Mouse (Mus musculus) monocyte, adult 5-6 weeks (primary cell): ENCODE measurements at regions not wholly inside any gene's neighbourhood (a gene's known extent, or its start where the extent isn't known, plus 50 kb on each side); places are given as distances from the start of the nearest gene placed in this dataset.

Experiments
- ATAC-seq: fragments of 153-309, 156-312 bp; replicated peaks from 2 replicates; pipeline ENCODE4 v1.8.0; 2017; ENCODE audit warnings: mild to moderate bottlenecking; ENCODE audit not compliant: low TSS enrichment, insufficient number of reproducible peaks, severe bottlenecking, poor library complexity, low FRiP score

DNA sequence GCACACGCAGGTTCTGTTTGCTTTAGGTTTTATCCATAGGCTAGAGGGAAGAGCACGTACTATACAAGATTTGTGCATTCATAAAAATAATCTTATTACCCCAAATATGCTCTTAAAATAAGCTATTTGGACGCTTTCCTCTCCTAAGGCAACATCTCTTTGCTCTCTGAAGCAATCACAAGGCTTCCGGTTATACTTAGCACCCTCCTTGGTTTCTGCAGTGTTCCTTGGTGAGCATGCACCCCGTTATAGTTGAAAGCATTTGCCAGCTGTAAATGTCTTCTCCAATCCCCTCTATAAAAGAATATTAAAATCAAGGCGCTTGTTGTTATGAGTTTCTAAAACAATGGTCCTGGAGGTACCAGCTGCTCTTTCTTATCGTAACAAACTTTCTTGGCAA, 386.4 kb upstream of the Gm6657 start:
- ATAC-seq, result no peak

- ATAC-seq, result no peak
These were observed 382.8 kb upstream of the Gm6657 start for GRCm38 (mm10) chr12:77811276-77811675.

GRCm38 (mm10) chr12:77819456-77819855, 374.6 kb upstream of the Gm6657 start:
- ATAC-seq, result no peak

- ATAC-seq, result no peak
These were observed 370.5 kb upstream of the Gm6657 start for GRCm38 (mm10) chr12:77823381-77824030.

GRCm38 (mm10) chr12:77833411-77834169, 360.5 kb upstream of the Gm6657 start:
- ATAC-seq, result no peak

DNA sequence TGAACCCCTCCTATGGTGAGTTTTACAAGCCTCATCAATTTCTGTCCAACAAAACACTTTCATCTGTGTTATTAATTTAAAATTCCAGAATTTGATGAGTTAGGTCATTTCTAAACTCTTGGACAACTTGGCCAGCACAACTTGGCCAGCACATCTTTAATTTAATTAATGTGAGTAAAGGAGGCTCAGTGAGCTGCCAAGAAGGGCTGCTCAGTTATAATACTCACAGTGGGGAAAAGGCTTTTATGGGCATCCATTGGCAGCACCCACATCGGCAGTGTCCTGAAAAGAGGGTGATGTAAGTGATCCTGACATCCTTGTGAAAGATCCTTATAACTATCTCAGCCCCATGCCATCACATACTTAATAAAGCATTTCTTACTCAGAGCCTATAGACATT, 359.2 kb upstream of the Gm6657 start:
- ATAC-seq, result no peak

DNA sequence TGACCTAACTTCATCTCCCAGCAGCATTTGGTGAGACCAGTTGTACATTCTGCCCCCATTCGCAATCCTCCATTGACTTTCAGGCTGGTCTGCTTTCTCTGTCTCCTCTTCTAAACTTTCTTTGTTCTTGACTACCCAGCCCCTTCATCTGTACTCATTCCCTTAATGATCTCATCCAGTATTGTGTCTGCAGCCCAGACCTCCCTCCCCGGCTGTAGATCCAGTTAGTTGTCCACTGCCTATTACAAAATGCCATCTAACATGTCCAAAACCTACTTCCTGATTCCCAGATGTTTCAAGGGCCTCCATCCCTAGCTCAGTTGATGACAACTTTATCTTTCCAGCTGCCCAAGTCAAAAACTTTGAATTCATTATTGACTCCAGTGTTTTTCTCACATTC, 357.8 kb upstream of the Gm6657 start:
- ATAC-seq, result no peak

- no peak for ATAC-seq
These were observed 352.1 kb upstream of the Gm6657 start for GRCm38 (mm10) chr12:77841844-77842415.

DNA sequence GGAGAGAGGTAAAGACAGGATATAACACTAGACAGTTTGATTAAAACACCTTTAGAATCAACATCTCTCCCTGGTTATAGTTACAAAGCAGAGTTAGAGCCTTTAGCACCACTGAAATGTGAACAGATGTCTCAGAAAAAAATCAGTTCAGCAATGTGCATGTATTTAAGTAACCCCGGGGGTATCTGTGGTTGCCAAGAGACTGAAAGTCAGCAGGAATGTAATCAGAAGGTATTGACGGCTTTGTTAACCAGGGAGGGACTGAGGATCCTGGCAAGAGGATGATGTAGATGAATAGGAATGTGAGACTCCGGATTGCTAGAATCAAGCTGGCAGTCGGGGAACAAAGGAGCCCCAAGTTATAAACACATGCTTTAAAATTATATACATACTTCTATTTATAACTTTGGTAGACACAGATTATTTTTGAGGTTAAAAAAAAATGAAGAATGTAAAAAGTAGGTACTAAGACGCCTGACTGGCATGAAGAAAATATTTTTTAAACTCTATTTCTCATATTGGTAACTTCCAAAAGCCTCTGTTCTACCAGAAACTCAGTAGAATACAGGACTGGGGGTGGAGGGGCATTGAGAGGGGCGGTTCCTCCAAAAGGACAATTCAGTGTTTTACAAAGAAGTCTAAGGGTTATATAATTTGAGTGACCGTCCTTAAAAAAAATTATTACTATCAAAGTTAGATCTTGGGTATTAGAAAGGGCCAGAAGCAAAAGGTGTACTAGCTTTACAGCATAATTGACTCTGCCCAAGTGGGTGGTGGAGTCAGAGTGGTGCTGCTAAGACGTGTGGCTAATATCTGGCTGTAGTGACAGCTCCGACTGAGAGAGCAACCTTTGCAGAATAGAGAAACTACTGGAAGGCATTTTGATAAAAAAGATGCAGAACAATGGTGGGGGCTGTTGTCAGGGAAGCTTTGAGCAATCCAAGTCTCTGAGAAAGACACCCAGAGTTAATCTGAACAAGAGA, 341.2 kb upstream of the Gm6657 start:
- no peak for ATAC-seq

- no peak for ATAC-seq
These were observed 339.6 kb upstream of the Gm6657 start for GRCm38 (mm10) chr12:77854281-77855075.

DNA sequence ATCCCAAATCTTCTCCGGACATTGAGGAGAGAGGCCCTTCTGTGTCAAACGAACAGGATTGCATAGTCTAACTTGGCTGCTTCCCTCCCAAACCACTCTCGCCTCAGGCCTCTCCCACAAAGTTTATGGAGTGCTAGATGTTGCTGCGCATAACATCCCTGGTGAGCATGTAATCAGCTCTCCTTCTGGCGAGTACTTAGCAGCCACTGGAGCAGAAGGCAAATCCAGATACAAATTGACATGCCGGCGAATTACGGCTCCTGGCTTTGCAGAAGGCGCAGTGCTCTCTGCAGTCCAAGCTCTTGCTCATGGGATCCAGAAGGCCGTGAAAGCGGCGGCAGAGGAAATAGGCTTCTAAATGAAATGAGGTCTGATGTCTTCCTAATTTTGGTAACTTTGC, 338.2 kb upstream of the Gm6657 start:
- ATAC-seq, result no peak

DNA sequence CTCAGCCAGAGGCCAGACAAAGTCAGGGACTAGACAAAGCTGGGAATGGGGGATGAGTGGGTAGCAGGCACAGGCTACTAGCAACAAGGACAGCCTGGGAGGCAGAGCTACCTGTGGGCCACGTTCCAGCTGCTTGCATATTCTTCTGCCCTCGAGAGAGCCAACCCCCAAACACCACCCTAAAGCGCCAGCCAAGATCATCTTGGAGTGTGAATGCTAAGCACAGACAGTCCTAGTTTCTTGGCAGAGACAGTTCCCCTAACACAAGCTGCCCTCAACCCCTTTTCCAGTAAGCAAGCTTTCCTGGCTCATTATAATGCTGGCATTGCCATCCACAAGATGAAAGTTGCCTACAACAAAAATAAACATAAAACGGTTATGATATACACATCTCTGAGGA, 336.8 kb upstream of the Gm6657 start:
- no peak for ATAC-seq

- no peak for ATAC-seq
These were observed 333.1 kb upstream of the Gm6657 start for GRCm38 (mm10) chr12:77860769-77861557.

- ATAC-seq, result no peak
These were observed 326.0 kb upstream of the Gm6657 start for GRCm38 (mm10) chr12:77867947-77868495.

GRCm38 (mm10) chr12:77869296-77869695, 324.7 kb upstream of the Gm6657 start:
- ATAC-seq, result no peak

DNA sequence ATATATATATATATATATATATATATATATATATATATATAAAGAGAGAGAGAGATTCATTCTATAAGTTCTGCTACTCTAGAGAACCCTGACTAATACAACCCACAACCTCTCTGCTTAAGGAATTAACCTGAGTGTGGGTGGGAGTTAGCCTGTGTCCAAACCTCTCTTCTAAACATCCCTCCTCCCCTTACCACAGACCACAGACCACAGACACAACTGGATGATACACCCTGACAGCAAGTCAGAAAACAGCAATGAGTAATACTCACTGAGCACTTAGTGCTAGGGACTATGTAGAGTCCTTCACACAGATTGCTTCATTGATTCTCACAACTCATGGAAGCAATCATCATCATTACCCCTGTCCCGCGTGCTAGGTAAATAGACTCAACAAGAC, 306.7 kb upstream of the Gm6657 start:
- ATAC-seq, result no peak

GRCm38 (mm10) chr12:77891452-77891851, 302.6 kb upstream of the Gm6657 start:
- ATAC-seq, result no peak
